22 mouse cellular contexts compared by ENCODE assay signal in the genomic region with DNA sequence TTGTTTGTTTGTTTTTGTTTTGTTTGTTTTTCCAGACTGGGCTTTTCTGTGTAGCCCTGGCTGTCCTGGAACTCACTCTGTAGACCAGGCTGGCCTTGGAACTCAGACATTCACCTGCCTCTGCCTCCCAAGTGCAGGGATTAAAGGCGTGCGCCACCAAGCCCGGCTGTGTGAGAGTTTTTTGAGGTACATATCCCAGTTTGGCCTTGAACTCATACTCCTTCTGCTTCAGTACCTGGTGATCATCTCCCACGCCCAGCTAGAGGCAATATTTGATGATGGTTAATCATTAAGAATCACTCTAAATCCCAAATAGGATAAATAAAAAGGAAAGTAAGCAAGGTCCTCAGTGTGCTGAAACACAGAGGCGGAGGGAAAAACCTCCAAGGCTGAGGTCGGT. TPM values are rescaled to one million over a fixed set of nuclear protein-coding genes. Genes with fewer than 3 reads are reported as not detected.
DNase-seq lines count a peak whose midpoint lies in the region; ATAC-seq lines count a peak whose summit lies in the region.
"Had no signal": no experiment of that assay in that cellular context is flagged by ENCODE, and none has a peak within 500 bp of the region (broad histone marks: within the 10 kb centered on the region; RNA-seq: fewer than 3 reads in every experiment).

No protein-coding gene starts in this region.

- H3K36me3 ChIP-seq in liver, embryonic 12.5 days = no peaks in the 10 kb centered on the region
- no peaks in the 10 kb centered on the region for H3K36me3 ChIP-seq in intestine, embryonic 16.5 days (ENCODE audit: control insufficient read depth, insufficient read depth, low read length)
- H3K36me3 ChIP-seq in liver, embryonic 16.5 days (ENCODE audit: control insufficient read depth, insufficient read depth) = no peaks in the 10 kb centered on the region
- no peaks in the 10 kb centered on the region for H3K36me3 ChIP-seq in stomach, embryonic 16.5 days (ENCODE audit: control insufficient read depth, insufficient read depth, low read length)
- H3K36me3 ChIP-seq: embryonic facial prominence, embryonic 15.5 days; forebrain, embryonic 10.5 days; heart, embryonic 13.5 days; hindbrain, embryonic 12.5 days had no signal

- H3K27me3 ChIP-seq in liver, embryonic 12.5 days (replicated peaks) = peaks cover 25% of the 10 kb centered on the region
- H3K27me3 ChIP-seq in intestine, embryonic 16.5 days (replicated peaks; ENCODE audit: control insufficient read depth, insufficient read depth, low read length) = no peaks in the 10 kb centered on the region
- no peaks in the 10 kb centered on the region for H3K27me3 ChIP-seq in liver, embryonic 16.5 days (ENCODE audit: control insufficient read depth, insufficient read depth, low read depth, low read length)
- H3K27me3 ChIP-seq in stomach, embryonic 16.5 days (ENCODE audit: control insufficient read depth, insufficient read depth, low read length) = no peaks in the 10 kb centered on the region
- H3K27me3 ChIP-seq: embryonic facial prominence, embryonic 15.5 days; heart, embryonic 13.5 days; hindbrain, embryonic 12.5 days had no signal

- H3K9me3 ChIP-seq in liver, embryonic 12.5 days (replicated peaks) = no peaks in the 10 kb centered on the region
- H3K9me3 ChIP-seq in intestine, embryonic 16.5 days (ENCODE audit: control insufficient read depth, low read length) = no peaks in the 10 kb centered on the region
- H3K9me3 ChIP-seq in liver, embryonic 16.5 days (replicated peaks; ENCODE audit: control insufficient read depth, low read length) = no peaks in the 10 kb centered on the region
- H3K9me3 ChIP-seq in stomach, embryonic 16.5 days (replicated peaks; ENCODE audit: control insufficient read depth, low read length) = no peaks in the 10 kb centered on the region
- H3K9me3 ChIP-seq: embryonic facial prominence, embryonic 15.5 days; forebrain, embryonic 10.5 days; heart, embryonic 13.5 days; hindbrain, embryonic 12.5 days had no signal

- no peak overlapping the region for H3K4me2 ChIP-seq in liver, embryonic 12.5 days
- no peak overlapping the region for H3K4me2 ChIP-seq in intestine, embryonic 16.5 days (ENCODE audit: low read depth, low read length)
- H3K4me2 ChIP-seq in liver, embryonic 16.5 days (ENCODE audit: low read depth, low read length) = no peak overlapping the region
- H3K4me2 ChIP-seq in stomach, embryonic 16.5 days (ENCODE audit: low read depth, low read length) = no peak overlapping the region
- H3K4me2 ChIP-seq: embryonic facial prominence, embryonic 15.5 days; heart, embryonic 13.5 days; hindbrain, embryonic 12.5 days had no signal

- H3K4me1 ChIP-seq in liver, embryonic 12.5 days = peaks cover 26% of the 10 kb centered on the region
- H3K4me1 ChIP-seq in intestine, embryonic 16.5 days (ENCODE audit: control insufficient read depth, insufficient read depth, low read length) = peaks cover 16% of the 10 kb centered on the region
- peaks cover 21% of the 10 kb centered on the region for H3K4me1 ChIP-seq in liver, embryonic 16.5 days (ENCODE audit: control insufficient read depth, low read depth, low read length)
- H3K4me1 ChIP-seq in stomach, embryonic 16.5 days (ENCODE audit: control insufficient read depth, insufficient read depth, low read length) = peaks cover 20% of the 10 kb centered on the region
- H3K4me1 ChIP-seq: hindbrain, embryonic 12.5 days had no signal

- ATAC-seq in liver, embryonic 12.5 days = no peak
- ATAC-seq in intestine, embryonic 16.5 days = peak; percentile 56
- ATAC-seq in liver, embryonic 16.5 days (ENCODE audit: low read depth) = peak; percentile 61
- ATAC-seq in stomach, embryonic 16.5 days (ENCODE audit: insufficient read depth, low FRiP score) = peak; percentile 47; the same call in 1 of the 2 replicates
- ATAC-seq: forebrain, embryonic 14.5 days; hindbrain, embryonic 16.5 days had no signal

- no peak for DNase-seq in liver
- DNase-seq in adrenal gland, adult 8-10 months = no peak
- DNase-seq in frontal cortex, postnatal 25 days (ENCODE audit: low spot score in 2 of 2) = no peak
- no peak for DNase-seq in right cerebral cortex, postnatal 36 days (ENCODE audit: low spot score in 2 of 2)
- DNase-seq: adrenal gland, postnatal 10 days; cerebellum, adult 11 months; cerebellum, adult 8-10 months; cerebellum, postnatal 14 days; embryo, embryonic 11 days; gastrocnemius, postnatal 14 days; heart, postnatal 4 days had no signal

- peak overlapping the region; percentile 59 for H3K27ac ChIP-seq in liver, embryonic 12.5 days
- H3K27ac ChIP-seq in intestine, embryonic 16.5 days (ENCODE audit: low read length) = no peak overlapping the region
- peak overlapping the region; percentile 75 for H3K27ac ChIP-seq in liver, embryonic 16.5 days (ENCODE audit: low read length)
- peak overlapping the region; percentile 42; the same call in 1 of the 2 replicates for H3K27ac ChIP-seq in stomach, embryonic 16.5 days (ENCODE audit: low read length)
- H3K27ac ChIP-seq: embryonic facial prominence, embryonic 15.5 days; forebrain, embryonic 10.5 days; heart, embryonic 13.5 days; hindbrain, embryonic 12.5 days had no signal

- WGBS in liver, embryonic 12.5 days (ENCODE audit: insufficient replicate concordance) = 75% methylated on average over 6 of the region's 6 CpGs
- 59% methylated on average over 6 of the region's 6 CpGs for WGBS in intestine, embryonic 16.5 days
- 63% methylated on average over 6 of the region's 6 CpGs for WGBS in liver, embryonic 16.5 days (ENCODE audit: insufficient replicate concordance)
- WGBS in stomach, embryonic 16.5 days = 71% methylated on average over 6 of the region's 6 CpGs

- no peak overlapping the region for H3K4me3 ChIP-seq in liver, embryonic 12.5 days
- no peak overlapping the region for H3K4me3 ChIP-seq in intestine, embryonic 16.5 days (ENCODE audit: low read length)
- H3K4me3 ChIP-seq in liver, embryonic 16.5 days (ENCODE audit: low read depth, low read length) = no peak overlapping the region
- no peak overlapping the region for H3K4me3 ChIP-seq in stomach, embryonic 16.5 days (replicated peaks; ENCODE audit: low read length)
- H3K4me3 ChIP-seq: embryonic facial prominence, embryonic 15.5 days; erythroblast, embryonic 14.5 days; forebrain, embryonic 10.5 days; heart, embryonic 13.5 days; hindbrain, embryonic 12.5 days had no signal

- no peak overlapping the region for H3K9ac ChIP-seq in liver, embryonic 12.5 days
- no peak overlapping the region for H3K9ac ChIP-seq in intestine, embryonic 16.5 days (ENCODE audit: low read depth, low read length)
- H3K9ac ChIP-seq in liver, embryonic 16.5 days (ENCODE audit: low read depth, low read length) = no peak overlapping the region
- no peak overlapping the region for H3K9ac ChIP-seq in stomach, embryonic 16.5 days (ENCODE audit: low read length)
- H3K9ac ChIP-seq: embryonic facial prominence, embryonic 15.5 days; heart, embryonic 13.5 days; hindbrain, embryonic 12.5 days had no signal

RNA-seq across cellular contexts. Expression of a gene that starts 22.8 kb away (rescaled TPM):
- polyA plus RNA-seq in liver, embryonic 12.5 days (2016; fragmentation: Nextera tagmentation; extraction: Ambion mirVana) = 41.6 and 42.4 TPM in 2 replicates
- 16.5 and 16.7 TPM in 2 replicates for polyA plus RNA-seq in intestine, embryonic 16.5 days (2015; fragmentation: Nextera tagmentation; extraction: Ambion mirVana)
- 14.2 and 14.9 TPM in 2 replicates for polyA plus RNA-seq in liver, embryonic 16.5 days (2015; fragmentation: Nextera tagmentation; extraction: Ambion mirVana)
- 21.8 and 22.9 TPM in 2 replicates for polyA plus RNA-seq in stomach, embryonic 16.5 days (2015; fragmentation: Nextera tagmentation; extraction: Ambion mirVana)
- 100 to 1,000 TPM in 3 of 4 experiments, 10 to 100 TPM in 1; 95.7 to 109 (median 104) TPM for total RNA-seq in adrenal gland, adult 8-10 months (2022)
